8 mouse cellular contexts compared by ENCODE assay signal in the genomic region with DNA sequence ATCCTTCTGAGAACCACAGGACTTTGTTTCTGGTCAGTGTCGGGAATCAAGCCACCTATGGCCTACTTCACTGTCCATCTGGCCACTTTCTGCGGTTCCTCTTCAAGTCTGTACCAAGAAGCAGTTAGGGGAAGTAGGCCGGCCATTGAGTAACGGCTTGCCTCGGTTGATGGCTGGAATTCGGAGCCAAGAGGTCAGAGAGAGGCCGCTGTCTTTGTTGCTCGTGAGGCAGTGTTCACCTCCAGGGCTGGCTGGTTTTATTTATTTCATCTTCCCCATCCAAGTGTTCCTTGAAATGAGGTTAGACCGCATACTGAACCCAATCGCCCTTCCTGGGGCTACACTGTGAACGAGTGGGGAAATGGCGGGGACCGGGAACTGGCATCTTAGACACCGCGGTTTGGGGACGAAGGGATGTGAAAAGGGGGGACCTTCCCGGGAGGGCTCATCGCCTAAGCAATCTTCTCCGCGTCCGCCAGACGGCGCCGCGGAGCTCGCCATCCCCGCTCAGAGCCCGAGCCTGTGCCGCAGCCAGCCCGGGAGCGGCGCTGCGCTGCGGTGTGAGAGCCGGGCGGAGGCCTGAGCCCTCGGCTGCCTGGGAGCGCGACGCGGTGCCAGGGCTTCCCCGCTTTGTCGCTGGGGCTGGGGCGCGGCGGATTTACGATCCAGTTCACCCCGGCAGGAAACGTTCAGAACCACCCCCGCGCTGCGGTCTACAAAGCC. TPM values are rescaled to one million over a fixed set of nuclear protein-coding genes. Genes with fewer than 3 reads are reported as not detected.
DNase-seq lines count a peak whose midpoint lies in the region; ATAC-seq lines count a peak whose summit lies in the region.

TSS of gene B4galnt1 (plus strand) at position 595 of the 723 bp plus-strand sequence.

- peaks cover 6% of the 10 kb centered on the region; the same call in 1 of the 2 replicates for H3K27me3 ChIP-seq in intestine, embryonic 16.5 days (replicated peaks; ENCODE audit: control insufficient read depth, insufficient read depth, low read length)
- H3K27me3 ChIP-seq in limb, embryonic 10.5 days (ENCODE audit: low read depth, poor library complexity, severe bottlenecking), result peaks cover 74% of the 10 kb centered on the region
- peaks cover 40% of the 10 kb centered on the region for H3K27me3 ChIP-seq in midbrain, embryonic 11.5 days (ENCODE audit: control insufficient read depth, insufficient read depth, low read length)

- ATAC-seq in intestine, embryonic 16.5 days, result peak; percentile 83
- peak; percentile 88 for ATAC-seq in midbrain, embryonic 11.5 days (ENCODE audit: low FRiP score)

- peak within 1 kb of the TSS; percentile 75 for H3K4me3 ChIP-seq in intestine, embryonic 16.5 days (ENCODE audit: low read length)
- peak within 1 kb of the TSS; percentile 70 for H3K4me3 ChIP-seq in limb, embryonic 10.5 days
- peak within 1 kb of the TSS; percentile 56 for H3K4me3 ChIP-seq in midbrain, embryonic 11.5 days (ENCODE audit: low read depth, low read length)

- WGBS in intestine, embryonic 16.5 days, result 2% methylated on average over 52 of the region's 52 CpGs
- 2% methylated on average over 52 of the region's 52 CpGs for WGBS in limb, embryonic 10.5 days
- 2% methylated on average over 52 of the region's 52 CpGs for WGBS in midbrain, embryonic 11.5 days

- DNase-seq in layer of hippocampus, adult 11-12 months (ENCODE audit: low spot score), result peak; percentile 80
- no peak for DNase-seq in layer of hippocampus, adult 9-10 months (ENCODE audit: low spot score)
- DNase-seq in embryo, embryonic 10 days (ENCODE audit: low spot score), result peak; percentile 85
- DNase-seq in gonadal fat pad, adult 2 months (ENCODE audit: low read depth), result no peak
- DNase-seq in limb, embryonic 10.5 days (ENCODE audit: low spot score), result peak; percentile 86
- peak; percentile 99 for DNase-seq in midbrain, embryonic 11.5 days (ENCODE audit: low spot score, missing footprints)
- DNase-seq in right cerebral cortex, postnatal 36 days (ENCODE audit: low spot score in 2 of 2), result peak; percentile 56 to 70

- no peaks in the 10 kb centered on the region for H3K9me3 ChIP-seq in intestine, embryonic 16.5 days (ENCODE audit: control insufficient read depth, low read length)
- no peaks in the 10 kb centered on the region for H3K9me3 ChIP-seq in limb, embryonic 10.5 days (replicated peaks)
- no peaks in the 10 kb centered on the region for H3K9me3 ChIP-seq in midbrain, embryonic 11.5 days (ENCODE audit: control insufficient read depth, low read length)

- H3K36me3 ChIP-seq in intestine, embryonic 16.5 days (ENCODE audit: control insufficient read depth, insufficient read depth, low read length), result no peaks in the 10 kb centered on the region; the same call in 1 of the 2 replicates
- no peaks in the 10 kb centered on the region for H3K36me3 ChIP-seq in limb, embryonic 10.5 days
- no peaks in the 10 kb centered on the region for H3K36me3 ChIP-seq in midbrain, embryonic 11.5 days (ENCODE audit: control insufficient read depth, insufficient read depth, low read length)

- H3K4me1 ChIP-seq in intestine, embryonic 16.5 days (ENCODE audit: control insufficient read depth, insufficient read depth, low read length), result peaks cover 7% of the 10 kb centered on the region
- H3K4me1 ChIP-seq in limb, embryonic 10.5 days, result peaks cover 34% of the 10 kb centered on the region
- H3K4me1 ChIP-seq in midbrain, embryonic 11.5 days (ENCODE audit: control insufficient read depth, insufficient read depth, low read length), result peaks cover 6% of the 10 kb centered on the region; the same call in 1 of the 2 replicates

- H3K9ac ChIP-seq in intestine, embryonic 16.5 days (ENCODE audit: low read depth, low read length), result peak within 1 kb of the TSS; percentile 79
- H3K9ac ChIP-seq in midbrain, embryonic 11.5 days (ENCODE audit: low read length), result peak within 1 kb of the TSS; percentile 79

- peak within 1 kb of the TSS; percentile 82 for H3K27ac ChIP-seq in intestine, embryonic 16.5 days (ENCODE audit: low read length)
- peak within 1 kb of the TSS; percentile 83 for H3K27ac ChIP-seq in limb, embryonic 10.5 days
- H3K27ac ChIP-seq in midbrain, embryonic 11.5 days (ENCODE audit: low read depth, low read length), result no peak within 1 kb of the TSS

- H3K4me2 ChIP-seq in intestine, embryonic 16.5 days (ENCODE audit: low read depth, low read length), result peak within 1 kb of the TSS; percentile 98
- peak within 1 kb of the TSS; percentile 95 for H3K4me2 ChIP-seq in midbrain, embryonic 11.5 days

RNA-seq across cellular contexts. Expression of gene B4galnt1, which starts in this region (rescaled TPM):
- 60.5 and 112 TPM in 2 replicates for polyA plus RNA-seq in gonadal fat pad, adult 2 months (2012; rRNA removed)
- 65.6 and 66.7 TPM in 2 replicates for polyA plus RNA-seq in intestine, embryonic 16.5 days (2015; fragmentation: Nextera tagmentation; extraction: Ambion mirVana)
- 2.8 and 3.4 TPM in 2 replicates for polyA plus RNA-seq in limb, embryonic 10.5 days (2016; fragmentation: Nextera tagmentation; extraction: Ambion mirVana)
- 8.1 and 9.4 TPM in 2 replicates for polyA plus RNA-seq in midbrain, embryonic 11.5 days (2014; fragmentation: Nextera tagmentation; extraction: Ambion mirVana)

Comparison
In these comparisons a context has a peak if more than half of its experiments do, and no peak if none do; other contexts are left out.
1. DNase-seq: peak in layer of hippocampus, adult 11-12 months (single experiment), embryo, embryonic 10 days (single experiment), limb, embryonic 10.5 days (single experiment), midbrain, embryonic 11.5 days (single experiment) and right cerebral cortex, postnatal 36 days (2 of 2); none in layer of hippocampus, adult 9-10 months (single experiment) and gonadal fat pad, adult 2 months (single experiment).
2. Peak in every context shown above with its lines, with median percentiles within 50 percentile points of each other: H3K4me3 ChIP-seq.